Mouse (Mus musculus): ENCODE data around the gene Phf13. TPM values are rescaled to one million over a fixed set of nuclear protein-coding genes. Genes with fewer than 3 reads are reported as not detected.

Phf13 gene
- total and polyA plus RNA-seq, 2 experiments from 2014 or later, result 17.1 to 17.2 TPM

GRCm38 (mm10) chr4:151999481-151999880, 3.4 kb upstream of the Phf13 start:
- no peak overlapping the region for H3K27ac ChIP-seq (ENCODE audit: low read depth, low read length)
- no peak overlapping the region for H3K9ac ChIP-seq
- no peaks in the 10 kb centered on the region for H3K36me3 ChIP-seq (ENCODE audit: insufficient read depth)
- WGBS, result 61% methylated on average over 3 of the region's 3 CpGs
- H3K9me3 ChIP-seq (ENCODE audit: low read length), result no peaks in the 10 kb centered on the region
- no peak overlapping the region for H3K4me2 ChIP-seq (ENCODE audit: low read depth)
- no peak for TF ChIP-seq CTCF (IDR thresholded peaks at IDR 0.05; ENCODE audit: low read depth)
- DNase-seq (no peak), ATAC-seq (no peak)
- H3K4me3 ChIP-seq (ENCODE audit: low read depth, low read length), result no peak overlapping the region
- no peaks in the 10 kb centered on the region for H3K4me1 ChIP-seq (ENCODE audit: insufficient read depth)
- no peaks in the 10 kb centered on the region for H3K27me3 ChIP-seq (ENCODE audit: insufficient read depth, low read length)

GRCm38 (mm10) chr4:151997701-151998100, 1.6 kb upstream of the Phf13 start:
- 74% methylated on average over 3 of the region's 3 CpGs for whole genome bisulfite sequencing
- Histone ChIP-seq H3K9me3 (ENCODE audit: low read length) (no peaks in the 10 kb centered on the region), H3K4me1 (ENCODE audit: insufficient read depth) (no peaks in the 10 kb centered on the region), H3K4me3 (ENCODE audit: low read depth, low read length) (no peak overlapping the region), H3K9ac (no peak overlapping the region), H3K27ac (ENCODE audit: low read depth, low read length) (no peak overlapping the region), H3K4me2 (ENCODE audit: low read depth) (0 out of 2 replicates have a peak overlapping the region, but pooled peaks have one; percentile 86), H3K36me3 (ENCODE audit: insufficient read depth) (no peaks in the 10 kb centered on the region), H3K27me3 (ENCODE audit: insufficient read depth, low read length) (no peaks in the 10 kb centered on the region)
- no peak for TF ChIP-seq CTCF (IDR thresholded peaks at IDR 0.05; ENCODE audit: low read depth)
- no peak for DNase-seq
- ATAC-seq, result no peak

GRCm38 (mm10) chr4:151996951-151997222, 829 bp upstream of the Phf13 start:
- Histone ChIP-seq H3K36me3 (ENCODE audit: insufficient read depth) (peaks cover 7% of the 10 kb centered on the region), H3K4me2 (ENCODE audit: low read depth) (peak overlapping the region; percentile 86), H3K27ac (ENCODE audit: low read depth, low read length) (peak overlapping the region; percentile 86), H3K4me1 (ENCODE audit: insufficient read depth) (no peaks in the 10 kb centered on the region), H3K4me3 (ENCODE audit: low read depth, low read length) (peak overlapping the region; percentile 95), H3K9me3 (ENCODE audit: low read length) (no peaks in the 10 kb centered on the region), H3K27me3 (ENCODE audit: insufficient read depth, low read length) (no peaks in the 10 kb centered on the region), H3K9ac (peak overlapping the region; percentile 70)
- DNase-seq (no peak), ATAC-seq (no peak)
- no peak for TF ChIP-seq CTCF (IDR thresholded peaks at IDR 0.05; ENCODE audit: low read depth)
- 3% methylated on average over 13 of the region's 13 CpGs for WGBS

GRCm38 (mm10) chr4:151995371-151996172, 486 bp downstream of the Phf13 start:
- WGBS, result 6% methylated on average over 74 of the region's 111 CpGs
- Histone ChIP-seq H3K9ac (peak overlapping the region; percentile 77), H3K4me3 (ENCODE audit: low read depth, low read length) (peak overlapping the region; percentile 95), H3K9me3 (ENCODE audit: low read length) (no peaks in the 10 kb centered on the region), H3K36me3 (ENCODE audit: insufficient read depth) (peaks cover 20% of the 10 kb centered on the region), H3K4me1 (ENCODE audit: insufficient read depth) (no peaks in the 10 kb centered on the region), H3K27me3 (ENCODE audit: insufficient read depth, low read length) (no peaks in the 10 kb centered on the region), H3K4me2 (ENCODE audit: low read depth) (peak overlapping the region; percentile 86), H3K27ac (ENCODE audit: low read depth, low read length) (peak overlapping the region; percentile 69; the same call in 1 of the 2 replicates)
- no peak for TF ChIP-seq CTCF (IDR thresholded peaks at IDR 0.05; ENCODE audit: low read depth)
- no peak for DNase-seq
- ATAC-seq, result peak; percentile 24

- Histone ChIP-seq H3K27ac (ENCODE audit: low read depth, low read length) (0 out of 2 replicates have a peak overlapping the region, but pooled peaks have one; percentile 5), H3K9ac (peak overlapping the region; percentile 77), H3K4me3 (ENCODE audit: low read depth, low read length) (peak overlapping the region; percentile 95), H3K36me3 (ENCODE audit: insufficient read depth) (peaks cover 24% of the 10 kb centered on the region), H3K27me3 (ENCODE audit: insufficient read depth, low read length) (no peaks in the 10 kb centered on the region), H3K4me1 (ENCODE audit: insufficient read depth) (no peaks in the 10 kb centered on the region), H3K9me3 (ENCODE audit: low read length) (no peaks in the 10 kb centered on the region), H3K4me2 (ENCODE audit: low read depth) (peak overlapping the region; percentile 86)
- 3% methylated on average over 60 of the region's 61 CpGs for WGBS
- ATAC-seq (no peak), DNase-seq (peak; percentile 33)
- TF ChIP-seq CTCF (IDR thresholded peaks at IDR 0.05; ENCODE audit: low read depth), result no peak
Measured at GRCm38 (mm10) chr4:151994228-151995171, 1.6 kb downstream of the Phf13 start.

GRCm38 (mm10) chr4:151993035-151993434, 3.0 kb downstream of the Phf13 start:
- Histone ChIP-seq H3K9me3 (ENCODE audit: low read length) (no peaks in the 10 kb centered on the region), H3K4me2 (ENCODE audit: low read depth) (no peak overlapping the region), H3K4me1 (ENCODE audit: insufficient read depth) (no peaks in the 10 kb centered on the region), H3K4me3 (ENCODE audit: low read depth, low read length) (no peak overlapping the region), H3K36me3 (ENCODE audit: insufficient read depth) (peaks cover 24% of the 10 kb centered on the region), H3K27ac (ENCODE audit: low read depth, low read length) (no peak overlapping the region), H3K9ac (no peak overlapping the region), H3K27me3 (ENCODE audit: insufficient read depth, low read length) (no peaks in the 10 kb centered on the region)
- TF ChIP-seq CTCF (IDR thresholded peaks at IDR 0.05; ENCODE audit: low read depth), result no peak
- 73% methylated on average over 6 of the region's 6 CpGs for WGBS
- ATAC-seq, result no peak
- DNase-seq, result no peak

GRCm38 (mm10) chr4:151992091-151992490, 4.0 kb downstream of the Phf13 start:
- no peak overlapping the region for H3K4me3 ChIP-seq (ENCODE audit: low read depth, low read length)
- H3K27ac ChIP-seq (ENCODE audit: low read depth, low read length), result no peak overlapping the region
- no peak for TF ChIP-seq CTCF (IDR thresholded peaks at IDR 0.05; ENCODE audit: low read depth)
- 92% methylated on average over 9 of the region's 9 CpGs for WGBS
- DNase-seq, result no peak
- no peak overlapping the region for H3K9ac ChIP-seq
- H3K4me1 ChIP-seq (ENCODE audit: insufficient read depth), result peaks cover 5% of the 10 kb centered on the region; the same call in 1 of the 2 replicates
- H3K36me3 ChIP-seq (ENCODE audit: insufficient read depth), result peaks cover 24% of the 10 kb centered on the region
- no peaks in the 10 kb centered on the region for H3K27me3 ChIP-seq (ENCODE audit: insufficient read depth, low read length)
- no peak overlapping the region for H3K4me2 ChIP-seq (ENCODE audit: low read depth)
- ATAC-seq, result no peak
- H3K9me3 ChIP-seq (ENCODE audit: low read length), result no peaks in the 10 kb centered on the region
